Mouse (Mus musculus) lung, embryonic 15.5 days (tissue): ENCODE data around the gene Snrpc. TPM values are rescaled to one million over a fixed set of nuclear protein-coding genes. Genes with fewer than 3 reads are reported as not detected.

Experiments used
- ATAC-seq: fragments of 200-750 bp; cut with Nextera tagmentation; 2 replicates; pipeline ENCODE4 v1.8.0; 2017; ENCODE audit warnings: moderate number of reproducible peaks, borderline replicate concordance; ENCODE audit not compliant: low FRiP score, low TSS enrichment; ENCODE audit errors: extremely low read depth
- H3K27ac ChIP-seq: fragments of 300-500 bp; sonication (generic); 2 replicates; pipeline ENCODE4 v1.5.1; 2015; ENCODE audit warnings: moderate library complexity, mild to moderate bottlenecking, inconsistent platforms
- H3K27me3 ChIP-seq: fragments of 300-500 bp; sonication (generic); 2 replicates; pipeline ENCODE4 v1.6.1; 2015; ENCODE audit warnings: inconsistent platforms
- H3K36me3 ChIP-seq: fragments of 300-500 bp; sonication (generic); 2 replicates; pipeline ENCODE4 v1.6.1; 2015; ENCODE audit warnings: inconsistent platforms
- H3K4me1 ChIP-seq: fragments of 300-500 bp; sonication (generic); 2 replicates; pipeline ENCODE4 v1.6.1; 2015; ENCODE audit warnings: inconsistent platforms
- H3K4me2 ChIP-seq: fragments of 300-500 bp; sonication (generic); 2 replicates; pipeline ENCODE4 v1.6.1; 2015; ENCODE audit warnings: inconsistent platforms, mild to moderate bottlenecking, moderate library complexity
- H3K4me3 ChIP-seq: fragments of 300-500 bp; sonication (generic); 2 replicates; pipeline ENCODE4 v1.5.1; 2015; ENCODE audit warnings: mild to moderate bottlenecking, inconsistent platforms
- H3K9ac ChIP-seq: fragments of 300-500 bp; sonication (generic); 2 replicates; pipeline ENCODE4 v1.6.1; 2015; ENCODE audit warnings: inconsistent platforms
- H3K9me3 ChIP-seq: fragments of 300-500 bp; sonication (generic); 2 replicates; pipeline ENCODE4 v1.6.1; 2016; ENCODE audit warnings: inconsistent platforms
- WGBS: fragments of 180-500 bp; shearing (Covaris S2); methylation state at CpG from one replicate; pipeline ENCODE4 v1.1.7; 2015; 5-methylcytosine and 5-hydroxymethylcytosine counted together
- polyA plus RNA-seq: library from polyadenylated mRNA; unstranded; fragments of >200 nt; fragmentation: Nextera tagmentation; extraction: Ambion mirVana; gene quantifications from 2 replicates; pipeline ENCODE4 v1.2.1, GENCODE M21; 2015

Snrpc gene
- polyA plus RNA-seq, 1 experiment from 2014 or later: 320 TPM

GRCm38 (mm10) chr17:27803752-27804151 lies 34.2 kb upstream of the Snrpc start:
- no peak overlapping the region for H3K4me3 ChIP-seq
- H3K9ac ChIP-seq: no peak overlapping the region
- no peak for ATAC-seq
- no peaks in the 10 kb centered on the region for H3K9me3 ChIP-seq
- H3K4me1 ChIP-seq: peaks cover 37% of the 10 kb centered on the region
- no peak overlapping the region for H3K4me2 ChIP-seq
- H3K27me3 ChIP-seq: no peaks in the 10 kb centered on the region
- H3K36me3 ChIP-seq: no peaks in the 10 kb centered on the region
- 78% methylated on average over 4 of the region's 4 CpGs for WGBS
- H3K27ac ChIP-seq: peak overlapping the region; percentile 47

GRCm38 (mm10) chr17:27804156-27804690 lies 33.7 kb upstream of the Snrpc start:
- H3K27me3 ChIP-seq: no peaks in the 10 kb centered on the region
- H3K36me3 ChIP-seq: no peaks in the 10 kb centered on the region
- no peak overlapping the region for H3K4me3 ChIP-seq
- no peak overlapping the region for H3K4me2 ChIP-seq
- peaks cover 33% of the 10 kb centered on the region for H3K4me1 ChIP-seq
- 65% methylated on average over 7 of the region's 7 CpGs for WGBS
- no peak for ATAC-seq
- H3K27ac ChIP-seq: peak overlapping the region; percentile 47
- H3K9me3 ChIP-seq: no peaks in the 10 kb centered on the region
- no peak overlapping the region for H3K9ac ChIP-seq

GRCm38 (mm10) chr17:27804803-27805770 lies 32.9 kb upstream of the Snrpc start:
- Histone ChIP-seq H3K36me3 (no peaks in the 10 kb centered on the region), H3K4me2 (no peak overlapping the region), H3K4me3 (no peak overlapping the region), H3K27ac (peak overlapping the region; percentile 47; the same call in 1 of the 2 replicates), H3K9me3 (no peaks in the 10 kb centered on the region), H3K27me3 (no peaks in the 10 kb centered on the region), H3K4me1 (peaks cover 26% of the 10 kb centered on the region), H3K9ac (no peak overlapping the region)
- 73% methylated on average over 10 of the region's 10 CpGs for WGBS
- no peak for ATAC-seq

DNA sequence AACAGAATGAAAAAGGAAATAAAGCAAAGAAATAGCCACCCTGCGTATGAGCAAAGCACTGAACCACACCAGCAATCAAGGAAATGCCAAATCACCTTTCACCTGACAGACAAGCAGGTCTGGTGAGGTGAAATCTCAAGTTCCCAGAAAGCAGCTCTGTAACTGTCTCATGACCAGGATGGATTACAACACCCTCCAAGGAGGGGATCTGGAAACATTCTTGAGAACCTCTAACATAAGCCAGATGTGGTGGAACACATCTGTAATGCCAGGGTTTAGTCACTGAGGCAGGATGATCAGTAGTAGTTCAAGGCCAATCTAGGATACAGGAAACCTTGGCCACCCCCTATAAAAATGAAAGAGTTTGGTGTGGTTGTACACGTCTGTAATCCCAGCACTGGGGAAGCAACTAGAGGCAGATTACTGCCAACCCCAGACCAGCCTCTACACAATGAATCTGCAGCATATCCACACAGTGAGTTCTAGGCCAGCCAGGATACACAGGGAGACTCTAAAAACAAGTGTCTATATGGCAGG lies 30.3 kb upstream of the Snrpc start:
- H3K4me2 ChIP-seq: no peak overlapping the region
- WGBS: 68% methylated on average over 2 of the region's 2 CpGs
- peaks cover 18% of the 10 kb centered on the region for H3K4me1 ChIP-seq
- no peak overlapping the region for H3K27ac ChIP-seq
- H3K36me3 ChIP-seq: no peaks in the 10 kb centered on the region
- no peak overlapping the region for H3K9ac ChIP-seq
- no peak overlapping the region for H3K4me3 ChIP-seq
- H3K9me3 ChIP-seq: no peaks in the 10 kb centered on the region
- no peaks in the 10 kb centered on the region for H3K27me3 ChIP-seq
- no peak for ATAC-seq

DNA sequence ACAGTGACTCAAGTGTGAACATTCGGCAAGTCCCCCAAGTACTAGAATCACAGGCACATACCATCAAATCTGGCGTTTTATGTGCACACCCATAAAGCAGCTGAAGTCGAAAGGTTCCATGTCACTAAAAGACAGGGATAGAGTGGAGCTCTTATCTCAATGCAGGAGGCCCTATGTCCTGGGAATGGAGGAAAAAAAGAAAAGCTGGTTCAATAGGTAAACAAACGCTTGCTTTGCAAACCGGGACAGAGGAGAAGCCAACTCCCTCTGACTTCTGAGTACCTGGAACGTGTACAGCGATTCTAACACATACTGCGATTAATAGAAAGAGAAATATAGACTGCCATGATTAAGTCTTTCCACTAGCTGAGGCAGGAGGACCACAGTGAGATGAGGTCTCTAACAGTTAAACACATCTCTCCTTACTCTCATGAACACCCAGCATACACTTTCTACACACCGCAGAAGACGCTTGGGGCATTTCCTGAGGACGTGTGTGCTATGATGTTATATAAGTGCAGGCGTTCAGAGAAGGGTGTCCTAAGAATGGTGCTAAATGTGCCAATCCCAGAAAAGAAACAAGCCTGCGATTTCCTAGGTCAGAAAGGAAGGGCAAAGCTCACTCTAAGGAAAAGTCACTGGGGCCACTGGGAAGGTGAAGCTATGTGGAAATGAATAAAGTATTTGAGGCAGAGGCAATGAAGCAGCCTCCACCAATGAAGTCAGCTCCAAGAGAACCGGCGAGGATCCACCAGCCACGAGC lies 27.2 kb upstream of the Snrpc start:
- H3K27ac ChIP-seq: no peak overlapping the region
- H3K4me2 ChIP-seq: no peak overlapping the region
- WGBS: 68% methylated on average over 16 of the region's 16 CpGs

DNA sequence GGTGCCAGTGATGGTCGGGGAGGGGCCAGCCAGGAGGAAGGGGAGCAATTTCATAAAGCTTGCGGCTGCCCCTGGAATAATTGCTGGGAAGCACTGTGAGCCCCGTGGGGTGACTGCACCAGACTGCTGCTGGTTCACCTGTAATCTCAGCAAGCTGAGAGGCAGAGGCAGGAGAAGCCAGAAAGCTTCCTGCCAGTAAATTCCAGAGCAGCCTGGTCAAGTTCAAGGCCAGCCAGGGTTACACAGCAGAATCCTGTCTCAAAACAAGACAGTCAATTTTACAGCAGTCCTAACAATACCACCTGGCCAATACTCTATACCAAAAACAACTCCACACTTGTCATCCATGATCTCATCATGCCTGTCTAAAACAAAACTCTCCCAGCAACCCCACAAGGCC lies 26.0 kb upstream of the Snrpc start:
- Histone ChIP-seq H3K9ac (no peak overlapping the region), H3K4me2 (no peak overlapping the region), H3K9me3 (no peaks in the 10 kb centered on the region), H3K4me1 (no peaks in the 10 kb centered on the region), H3K27me3 (no peaks in the 10 kb centered on the region), H3K27ac (no peak overlapping the region), H3K4me3 (no peak overlapping the region), H3K36me3 (no peaks in the 10 kb centered on the region)
- no peak for ATAC-seq
- 70% methylated on average over 3 of the region's 3 CpGs for WGBS

More for the DNA sequence above, 27.2 kb upstream of the Snrpc start:
- no peak for ATAC-seq
- Histone ChIP-seq H3K36me3 (no peaks in the 10 kb centered on the region), H3K4me1 (no peaks in the 10 kb centered on the region), H3K9ac (no peak overlapping the region), H3K4me3 (no peak overlapping the region), H3K27me3 (no peaks in the 10 kb centered on the region), H3K9me3 (no peaks in the 10 kb centered on the region)

DNA sequence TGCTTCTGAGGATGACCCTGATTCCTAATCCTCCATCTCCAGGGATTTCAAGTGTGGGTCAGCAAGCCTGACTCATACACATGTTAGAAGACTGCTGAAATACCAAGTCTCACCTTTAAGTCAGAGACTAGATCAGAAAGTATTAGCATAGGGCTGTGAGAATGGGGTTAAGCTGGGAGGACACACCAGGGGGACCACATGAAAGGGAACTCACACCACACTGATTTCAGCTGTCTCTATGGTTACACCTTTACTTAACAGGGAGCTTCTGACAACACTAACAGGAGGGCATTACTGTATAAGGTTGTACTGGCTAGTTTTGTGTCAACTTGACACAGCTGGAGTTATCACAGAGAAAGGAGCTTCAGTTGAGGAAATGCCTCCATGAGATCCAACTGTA lies 23.3 kb upstream of the Snrpc start:
- ATAC-seq: no peak
- Histone ChIP-seq H3K36me3 (no peaks in the 10 kb centered on the region), H3K4me1 (peaks cover 16% of the 10 kb centered on the region), H3K27ac (no peak overlapping the region), H3K9ac (no peak overlapping the region), H3K4me2 (no peak overlapping the region), H3K4me3 (no peak overlapping the region), H3K27me3 (no peaks in the 10 kb centered on the region), H3K9me3 (no peaks in the 10 kb centered on the region)

DNA sequence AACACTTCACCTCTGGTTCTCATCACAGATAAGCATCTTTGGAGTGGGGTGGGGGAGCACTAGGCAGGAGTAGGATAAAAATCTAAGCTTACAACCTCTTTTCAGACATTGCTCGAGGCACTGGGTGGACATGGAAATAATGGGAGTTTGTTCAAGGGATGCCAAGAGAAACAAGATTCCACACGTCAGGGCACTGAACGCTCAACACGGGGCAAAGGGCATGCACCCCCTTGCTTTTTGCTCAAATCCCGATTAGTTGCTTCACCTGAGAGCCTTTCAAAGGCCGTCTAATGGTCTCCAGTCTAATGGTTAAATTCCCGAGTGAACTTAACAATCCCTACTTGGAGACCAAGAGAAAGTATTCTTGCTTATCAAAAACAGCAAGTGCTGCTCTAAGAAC lies 18.9 kb upstream of the Snrpc start:
- Histone ChIP-seq H3K4me2 (peak overlapping the region; percentile 80), H3K27ac (peak overlapping the region; percentile 83), H3K4me3 (peak overlapping the region; percentile 89), H3K27me3 (no peaks in the 10 kb centered on the region), H3K9ac (peak overlapping the region; percentile 81), H3K4me1 (peaks cover 24% of the 10 kb centered on the region), H3K9me3 (no peaks in the 10 kb centered on the region), H3K36me3 (no peaks in the 10 kb centered on the region)
- no peak for ATAC-seq
- WGBS: 13% methylated on average over 7 of the region's 7 CpGs

- Histone ChIP-seq H3K4me3 (peak overlapping the region; percentile 89), H3K9me3 (no peaks in the 10 kb centered on the region), H3K4me2 (peak overlapping the region; percentile 80), H3K4me1 (peaks cover 24% of the 10 kb centered on the region), H3K9ac (peak overlapping the region; percentile 81), H3K36me3 (no peaks in the 10 kb centered on the region), H3K27ac (peak overlapping the region; percentile 83), H3K27me3 (no peaks in the 10 kb centered on the region)
- no peak for ATAC-seq
- WGBS: under 1% methylated on average over 20 of the region's 20 CpGs
Measured at GRCm38 (mm10) chr17:27819521-27819970, 18.4 kb upstream of the Snrpc start.

- WGBS: under 1% methylated on average over 46 of the region's 62 CpGs
- H3K36me3 ChIP-seq: no peaks in the 10 kb centered on the region
Measured at GRCm38 (mm10) chr17:27819971-27820567, 17.9 kb upstream of the Snrpc start.

More at GRCm38 (mm10) chr17:27819971-27820567, 17.9 kb upstream of the Snrpc start:
- Histone ChIP-seq H3K4me3 (peak overlapping the region; percentile 89), H3K9me3 (no peaks in the 10 kb centered on the region), H3K27me3 (no peaks in the 10 kb centered on the region), H3K4me2 (peak overlapping the region; percentile 80), H3K4me1 (peaks cover 24% of the 10 kb centered on the region), H3K27ac (peak overlapping the region; percentile 83), H3K9ac (peak overlapping the region; percentile 81)
- ATAC-seq: peak; percentile 81
